Mouse (Mus musculus): ENCODE results near the gene BC034090.
"Not testable (repeated sequence)": the region's sequence is repeated elsewhere in the genome, so short reads cannot be mapped to it uniquely, and the experiment has no call there.

BC034090 gene

GRCm38 (mm10) chr1:155203101-155203500 is 41.1 kb downstream of the BC034090 start:
- in situ Hi-C loops (cut with MboI; ENCODE audit: unreplicated experiment in 2 of 2) = loop anchor here (5.0 to 25.0 kb wide), 2 partner anchors 41 to 591 kb away; no protein-coding TSS in a partner anchor

DNA sequence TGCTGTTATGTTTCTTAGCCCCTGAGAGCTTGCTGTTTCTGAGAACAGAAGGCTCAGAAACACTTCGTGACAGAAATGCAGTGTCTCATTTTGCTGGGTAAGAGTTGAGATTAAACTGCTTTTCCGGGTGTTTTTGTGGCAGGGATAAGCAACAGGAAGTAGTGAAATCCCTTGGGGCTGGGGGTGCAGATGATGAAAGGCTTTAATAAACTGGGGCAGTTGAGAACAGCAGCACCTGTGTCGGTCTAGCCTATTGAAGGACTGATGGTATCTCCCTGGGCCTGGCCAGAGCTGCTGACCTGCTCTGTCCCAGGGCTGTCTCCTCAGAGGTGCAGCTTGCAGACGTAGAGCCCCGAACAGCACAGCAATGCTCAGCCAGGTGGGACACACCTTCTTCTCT is 41.8 kb downstream of the BC034090 start:
- in situ Hi-C loops (cut with MboI; ENCODE audit: unreplicated experiment in 2 of 2) = loop anchor here (5.0 to 25.0 kb wide), 2 partner anchors 40 to 590 kb away; no protein-coding TSS in a partner anchor

GRCm38 (mm10) chr1:155201914-155202313 is 42.3 kb downstream of the BC034090 start:
- in situ Hi-C loops (cut with MboI; ENCODE audit: unreplicated experiment in 2 of 2) = loop anchor here (5.0 to 25.0 kb wide), 2 partner anchors 40 to 590 kb away; no protein-coding TSS in a partner anchor

GRCm38 (mm10) chr1:155201373-155201879 is 42.8 kb downstream of the BC034090 start:
- in situ Hi-C loops (cut with MboI; ENCODE audit: unreplicated experiment in 2 of 2) = loop anchor here (5.0 to 25.0 kb wide), 2 partner anchors 39 to 589 kb away; no protein-coding TSS in a partner anchor

- in situ Hi-C loops (cut with MboI; ENCODE audit: unreplicated experiment in 2 of 2) = loop anchor here (5.0 to 25.0 kb wide), 2 partner anchors 39 to 589 kb away; no protein-coding TSS in a partner anchor
Measured at GRCm38 (mm10) chr1:155200967-155201366, 43.3 kb downstream of the BC034090 start.

GRCm38 (mm10) chr1:155199522-155199921 is 44.7 kb downstream of the BC034090 start:
- in situ Hi-C loops (cut with MboI; ENCODE audit: unreplicated experiment in 2 of 2) = no loop called here

- in situ Hi-C loops (cut with MboI; ENCODE audit: unreplicated experiment in 2 of 2) = no loop called here
Measured at GRCm38 (mm10) chr1:155196691-155197090, 47.6 kb downstream of the BC034090 start.

DNA sequence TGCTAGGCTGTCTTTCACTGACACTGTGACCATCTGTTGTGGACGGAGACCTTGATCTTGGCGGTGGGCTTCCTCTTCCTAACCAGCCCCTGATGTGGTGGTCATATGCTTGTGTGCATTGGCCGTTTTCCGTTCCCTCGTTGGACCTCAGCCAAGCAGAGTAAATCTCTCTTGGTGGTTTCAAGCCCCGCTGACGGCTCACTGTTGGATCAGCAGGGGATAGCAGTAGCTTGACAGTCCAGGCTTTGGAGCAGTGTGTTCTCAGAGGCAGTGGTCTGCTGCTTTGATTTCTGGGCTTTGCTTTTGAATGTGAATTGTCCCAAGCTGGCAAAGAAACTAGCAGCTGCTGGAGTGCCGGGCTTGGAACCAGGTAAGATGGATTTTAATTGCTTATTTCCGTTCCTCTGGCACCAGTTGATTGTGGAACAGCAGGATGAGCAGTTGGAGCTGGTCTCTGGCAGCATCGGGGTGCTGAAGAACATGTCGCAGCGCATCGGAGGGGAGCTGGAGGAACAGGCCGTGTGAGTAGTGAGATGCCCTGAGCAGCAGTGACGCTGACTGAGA is 51.4 kb downstream of the BC034090 start:
- in situ Hi-C loops (cut with MboI; ENCODE audit: unreplicated experiment in 2 of 2) = no loop called here

DNA sequence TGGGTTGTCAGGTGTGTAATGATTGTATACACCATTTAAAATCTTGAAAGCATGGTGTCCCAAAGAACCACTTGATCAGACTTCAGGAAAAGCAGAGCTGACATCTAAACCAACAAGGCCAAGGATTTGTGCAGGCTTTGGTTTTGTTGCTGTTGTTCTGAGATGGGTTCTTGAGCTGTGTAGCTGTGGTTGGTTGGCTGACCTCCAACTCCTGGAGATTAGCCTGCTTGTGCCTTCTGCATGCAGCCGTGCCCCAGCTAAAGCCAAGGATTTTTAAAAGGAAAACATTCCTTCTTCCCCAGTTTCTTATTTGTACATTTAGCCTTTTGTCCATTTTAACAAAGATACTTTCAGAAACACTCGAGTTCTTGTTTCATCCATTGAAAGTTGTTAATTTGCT is 52.6 kb downstream of the BC034090 start:
- in situ Hi-C loops (cut with MboI; ENCODE audit: unreplicated experiment in 2 of 2) = no loop called here

- in situ Hi-C loops (cut with MboI; ENCODE audit: unreplicated experiment in 2 of 2) = no loop called here
Measured at GRCm38 (mm10) chr1:155191219-155191618, 53.0 kb downstream of the BC034090 start.

- in situ Hi-C loops (cut with MboI; ENCODE audit: unreplicated experiment in 2 of 2) = no loop called here
Measured at GRCm38 (mm10) chr1:155188656-155189055, 55.6 kb downstream of the BC034090 start.

GRCm38 (mm10) chr1:155184191-155184590 is 60.1 kb downstream of the BC034090 start:
- in situ Hi-C loops (cut with MboI; ENCODE audit: unreplicated experiment in 2 of 2) = no loop called here

DNA sequence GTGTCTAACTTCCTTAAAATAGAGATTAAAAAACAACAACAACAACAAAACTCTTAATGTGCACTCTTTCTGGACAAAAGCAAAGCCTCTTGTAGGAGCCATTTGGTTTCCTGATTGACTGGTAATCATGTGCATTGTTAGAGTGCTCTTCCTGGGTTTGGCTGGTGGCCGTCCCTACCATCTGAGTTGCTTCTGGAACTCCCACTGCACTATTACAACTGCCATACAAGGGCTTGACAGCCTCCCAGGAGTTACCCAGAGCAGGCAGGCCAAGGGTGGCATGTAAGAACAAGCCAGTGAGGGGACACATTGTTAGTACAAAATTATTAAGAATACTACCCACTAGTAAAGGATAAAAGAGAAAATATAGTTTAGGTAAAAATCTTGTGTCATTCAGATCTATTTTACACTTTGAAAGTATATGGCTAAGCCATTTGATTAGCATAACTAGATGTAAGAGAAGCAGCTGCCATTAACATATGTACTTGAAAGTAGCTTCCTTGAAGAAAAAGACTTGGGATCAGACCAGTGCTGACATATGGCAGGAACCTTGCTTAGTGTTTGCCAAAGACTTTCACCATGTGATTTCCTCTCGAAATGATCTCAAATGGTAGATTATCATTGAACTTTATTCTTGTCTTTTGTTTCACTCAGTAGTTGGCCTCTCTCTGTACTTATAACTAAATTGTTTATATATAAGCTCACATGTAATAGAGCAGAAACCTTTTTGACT is 65.9 kb downstream of the BC034090 start:
- in situ Hi-C loops (cut with MboI; ENCODE audit: unreplicated experiment in 2 of 2) = no loop called here

GRCm38 (mm10) chr1:155174424-155174823 is 69.8 kb downstream of the BC034090 start:
- in situ Hi-C loops (cut with MboI; ENCODE audit: unreplicated experiment in 2 of 2) = no loop called here

DNA sequence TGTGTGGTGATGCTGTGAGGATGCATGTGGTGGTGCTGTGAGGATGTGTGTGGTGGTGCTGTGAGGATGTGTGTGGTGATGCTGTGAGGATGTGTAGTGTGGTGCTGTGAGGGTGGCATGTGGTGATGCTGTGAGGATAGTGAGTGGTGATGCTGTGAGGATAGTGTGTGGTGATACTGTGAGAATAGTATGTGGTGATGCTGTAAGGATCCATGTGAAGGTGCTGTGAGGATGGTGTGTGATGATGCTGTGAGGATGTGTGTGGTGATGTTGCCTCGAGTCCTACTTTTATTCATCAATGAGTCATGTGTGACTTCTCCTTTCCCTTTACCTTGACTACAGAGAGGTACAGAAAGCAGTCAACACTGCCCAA is 70.6 kb downstream of the BC034090 start:
- in situ Hi-C loops (cut with MboI; ENCODE audit: unreplicated experiment in 2 of 2) = not testable (repeated sequence)

GRCm38 (mm10) chr1:155172895-155173643 is 71.2 kb downstream of the BC034090 start:
- in situ Hi-C loops (cut with MboI; ENCODE audit: unreplicated experiment in 2 of 2) = no loop called here

- in situ Hi-C loops (cut with MboI; ENCODE audit: unreplicated experiment in 2 of 2) = no loop called here
Measured at GRCm38 (mm10) chr1:155169935-155170334, 74.3 kb downstream of the BC034090 start.

- in situ Hi-C loops (cut with MboI; ENCODE audit: unreplicated experiment in 2 of 2) = no loop called here
Measured at GRCm38 (mm10) chr1:155167453-155167852, 76.8 kb downstream of the BC034090 start.

All from v-Abl transformed pro-B cells (cell line).